Mouse (Mus musculus) thymus, postnatal 14 days (tissue): Measurements from ENCODE around the gene Arhgef10l.
A peak's percentile ranks its signal among the peaks of the same experiment; 100 is the strongest.
"Not testable (repeated sequence)": the region's sequence is repeated elsewhere in the genome, so short reads cannot be mapped to it uniquely, and the experiment has no call there.

Experiments
- DNase-seq: peaks from one replicate; pipeline ENCODE4 v3.0.0; 2021

Gene Arhgef10l

DNA sequence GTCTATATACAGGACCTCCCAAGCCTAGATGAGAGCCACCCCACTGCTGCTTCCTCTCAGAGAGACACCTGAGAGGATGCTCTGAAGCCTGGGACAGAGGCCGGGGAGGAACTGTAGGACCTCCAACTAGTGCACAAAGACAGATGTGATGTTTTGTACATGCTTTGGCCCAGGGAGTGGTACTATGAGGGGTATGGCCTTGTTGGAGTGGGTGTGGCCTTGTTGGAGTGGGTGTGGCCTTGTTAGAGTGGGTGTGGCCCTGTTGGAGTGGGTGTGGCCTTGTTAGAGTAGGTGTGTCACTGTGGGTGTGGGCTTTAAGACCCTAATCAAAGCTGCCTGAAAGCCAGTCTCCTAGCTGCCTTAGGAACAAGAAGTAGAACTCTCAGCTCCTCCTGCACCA lies 101.4 kb downstream of the Arhgef10l start:
- DNase-seq, result not testable (repeated sequence)

DNA sequence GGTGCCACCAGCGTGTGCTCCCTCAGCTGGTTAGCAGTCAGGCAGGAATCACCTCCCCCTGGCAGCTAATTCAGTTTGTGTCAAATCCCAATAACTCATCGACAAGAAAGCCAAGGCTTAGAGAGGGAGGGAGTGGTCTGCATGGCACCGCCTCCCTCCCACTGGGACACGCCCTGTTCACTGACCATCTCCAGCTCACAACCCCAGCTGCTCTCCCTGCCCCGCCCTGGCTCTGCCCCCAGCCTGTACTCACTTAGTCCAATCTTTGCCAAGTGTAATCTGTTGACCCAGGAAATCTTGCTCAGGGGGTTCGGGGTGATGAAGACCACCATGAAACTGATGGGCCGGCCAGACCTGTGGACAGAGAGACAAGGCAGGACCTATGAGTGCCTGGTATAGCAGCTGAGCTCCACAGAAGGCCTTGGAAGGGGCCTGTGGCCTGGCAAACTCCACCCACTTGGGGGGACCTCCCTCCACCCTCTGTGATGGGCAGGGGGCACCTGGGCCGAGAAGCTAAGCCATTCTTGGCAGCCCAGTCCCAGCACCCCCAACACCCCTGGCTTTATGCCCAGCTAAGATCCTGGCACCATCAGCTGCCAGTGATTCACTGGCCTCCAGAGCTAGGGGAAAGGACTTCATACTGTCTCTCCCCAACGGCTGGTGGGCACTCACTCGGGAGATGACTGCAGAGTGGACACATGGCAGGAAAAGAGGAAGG lies 103.2 kb downstream of the Arhgef10l start:
- no peak for DNase-seq

DNA sequence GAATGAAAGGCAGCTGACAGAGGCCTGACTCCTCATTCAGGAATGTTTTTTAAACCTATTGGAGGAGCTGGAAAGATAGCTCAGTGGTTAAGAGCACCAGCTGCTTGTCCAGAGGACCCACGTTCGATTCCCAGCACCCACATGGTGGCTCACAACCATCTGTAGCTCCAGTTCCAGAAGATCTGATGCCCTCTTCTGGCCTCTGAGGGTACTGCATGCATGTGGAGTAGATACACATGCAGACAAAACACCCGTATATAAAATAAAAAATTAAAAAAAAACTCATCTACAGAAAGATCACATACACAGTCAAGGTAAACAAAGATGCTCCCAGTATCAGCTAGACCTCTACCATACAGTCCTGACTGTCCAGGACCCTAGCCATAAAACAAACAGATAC lies 104.1 kb downstream of the Arhgef10l start:
- DNase-seq, result no peak

DNA sequence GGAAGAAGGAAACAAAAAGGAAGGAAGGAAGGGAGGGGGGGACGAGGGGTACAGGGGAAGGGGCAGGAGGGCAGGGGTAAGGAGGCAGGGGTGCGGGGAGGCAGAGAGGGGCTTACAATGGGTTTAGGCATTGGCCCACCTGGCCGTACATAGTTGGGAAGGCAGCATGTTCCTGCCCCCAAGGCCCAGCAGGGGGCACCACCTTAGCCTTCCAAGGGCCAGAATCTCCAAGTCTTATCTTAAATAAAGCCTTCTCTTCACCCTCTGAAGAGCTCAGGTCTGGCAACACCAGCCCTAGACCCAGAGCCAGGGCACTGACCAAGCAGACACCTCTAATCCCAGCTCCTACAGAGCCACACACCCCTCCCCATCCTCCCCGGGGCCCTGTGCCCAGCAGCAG lies 106.0 kb downstream of the Arhgef10l start:
- peak; percentile 31 for DNase-seq

DNA sequence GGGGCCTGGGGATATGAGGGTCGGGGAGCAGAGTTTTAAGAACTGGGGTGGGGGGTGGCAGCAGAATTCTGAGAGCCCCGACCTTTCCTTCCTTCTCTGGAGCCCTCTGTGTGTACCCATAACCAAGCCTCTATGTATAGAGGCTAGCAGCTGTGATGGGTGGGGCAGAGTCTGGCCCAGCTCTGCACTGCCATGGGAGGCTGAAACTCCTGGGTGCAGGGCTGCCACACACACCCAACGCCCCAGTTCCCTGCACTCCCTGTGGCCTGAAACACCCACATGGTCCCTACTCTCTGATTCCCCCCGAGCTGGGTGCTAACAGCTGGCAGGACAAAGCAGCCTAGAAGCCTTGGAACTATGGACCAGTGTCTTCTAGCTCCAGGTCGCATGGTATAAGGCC lies 107.6 kb downstream of the Arhgef10l start:
- DNase-seq, result no peak

DNA sequence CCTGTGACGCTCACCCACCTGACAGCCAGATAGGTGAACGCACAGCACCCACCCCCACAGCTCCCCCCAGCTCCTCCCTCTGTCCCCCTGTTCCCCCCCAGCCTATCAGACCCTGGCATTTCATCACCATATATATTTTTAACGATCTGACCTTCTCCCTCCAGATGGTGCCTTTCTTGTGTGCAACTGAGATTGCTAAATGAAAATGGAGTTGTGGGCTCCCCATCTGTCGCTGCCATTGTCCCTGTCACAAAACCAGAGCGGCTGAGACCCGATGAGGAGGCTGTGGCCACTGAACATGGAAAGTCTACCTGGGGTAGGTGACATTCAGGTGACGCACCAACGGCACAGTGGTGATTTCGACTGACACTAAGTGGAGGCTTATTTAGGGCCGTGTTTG lies 109.3 kb downstream of the Arhgef10l start:
- DNase-seq, result no peak

DNA sequence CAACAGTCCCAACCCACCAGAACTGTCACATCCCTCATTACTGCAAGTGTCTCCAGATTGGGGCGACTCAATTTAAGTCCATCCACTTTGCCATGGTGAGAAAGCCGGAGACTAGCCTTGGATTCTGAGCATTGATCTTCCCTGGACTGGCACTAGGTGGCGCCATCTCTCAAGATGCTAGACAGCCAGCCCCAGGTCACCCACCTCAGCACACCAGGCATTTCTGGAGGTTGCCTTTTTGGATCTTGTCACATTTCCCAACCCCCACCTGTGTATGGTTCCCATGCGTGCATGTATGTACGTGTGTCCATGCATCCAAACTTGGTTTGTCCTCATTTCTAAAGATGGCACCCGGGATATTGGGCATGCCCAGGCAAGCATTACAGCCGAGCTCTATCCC lies 110.5 kb downstream of the Arhgef10l start:
- peak; percentile 68 for DNase-seq

DNA sequence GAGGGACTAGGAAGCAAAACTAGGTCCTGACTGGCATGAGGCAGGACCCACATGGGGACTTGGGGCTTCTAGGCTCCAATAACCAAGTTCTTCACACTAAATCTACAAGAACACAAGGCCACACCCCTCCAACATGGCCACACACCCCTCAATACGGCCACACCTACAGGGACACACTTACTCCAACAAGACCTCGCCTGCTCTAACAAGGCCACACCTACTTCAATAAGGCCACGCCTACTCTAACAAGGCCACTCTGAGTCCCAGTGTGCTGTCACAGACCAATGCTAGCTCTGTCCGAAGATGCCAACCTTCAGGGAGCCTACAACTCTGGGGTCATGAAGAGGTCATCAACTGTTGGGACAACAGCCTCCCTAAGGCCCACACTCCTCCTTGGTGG lies 111.3 kb downstream of the Arhgef10l start:
- no peak for DNase-seq

DNA sequence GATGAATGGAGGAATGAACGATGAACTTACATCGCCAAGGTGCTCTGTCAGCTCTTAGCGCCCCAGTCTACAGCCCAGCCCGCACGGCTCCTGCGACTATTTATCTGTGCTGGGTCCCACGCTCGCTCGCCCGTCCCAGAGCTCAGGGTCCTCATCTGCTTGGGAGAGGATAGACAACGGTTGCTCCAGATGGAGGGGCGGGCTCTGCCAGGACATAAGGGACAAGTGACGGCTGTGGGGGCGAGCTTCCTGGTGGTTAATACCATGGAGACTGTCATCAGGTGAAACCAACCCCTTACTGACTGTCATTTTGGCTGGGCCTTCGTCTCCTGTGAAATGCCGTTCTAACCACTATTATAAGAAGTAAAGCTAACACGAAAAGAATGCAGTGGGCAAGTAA lies 114.0 kb downstream of the Arhgef10l start:
- DNase-seq, result no peak

DNA sequence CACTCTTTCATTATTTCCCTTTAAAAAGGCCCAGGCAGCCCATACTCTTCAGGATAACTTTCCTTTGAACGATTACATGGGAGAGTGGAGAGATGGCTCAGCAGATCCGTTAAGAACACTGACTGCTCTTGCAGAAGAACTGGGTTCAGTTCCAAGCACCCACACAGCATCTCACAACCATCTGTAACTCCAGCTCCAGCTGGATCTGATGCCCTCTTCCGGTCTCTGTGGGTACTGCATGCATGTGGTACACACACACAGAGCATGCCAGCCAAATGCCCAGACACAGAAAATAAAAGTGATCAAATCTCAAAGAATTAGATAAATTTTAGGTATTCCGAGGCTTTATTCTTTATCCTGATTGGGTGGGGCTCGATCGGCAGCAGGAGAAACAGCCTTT lies 115.1 kb downstream of the Arhgef10l start:
- peak; percentile 26 for DNase-seq

DNA sequence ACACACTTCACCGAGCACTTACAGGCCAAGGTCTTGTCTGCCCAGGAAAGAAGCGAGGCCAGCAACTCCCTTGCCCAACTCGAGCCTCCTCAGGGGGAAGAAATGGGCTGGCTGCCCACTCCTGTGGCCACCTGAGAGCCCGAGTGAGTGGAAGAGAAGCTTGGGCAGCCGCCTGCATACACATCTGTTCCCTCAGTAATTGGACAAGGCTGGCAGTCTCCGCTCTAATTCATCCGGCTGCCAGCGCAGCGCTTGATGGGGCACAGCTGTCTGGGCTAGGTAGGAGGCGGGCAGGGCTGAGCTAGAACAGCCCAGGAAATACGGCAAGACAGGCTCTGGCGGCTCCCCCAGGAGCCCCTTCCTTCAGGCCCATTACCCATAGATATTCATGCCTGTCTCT lies 115.8 kb downstream of the Arhgef10l start:
- DNase-seq, result no peak

DNA sequence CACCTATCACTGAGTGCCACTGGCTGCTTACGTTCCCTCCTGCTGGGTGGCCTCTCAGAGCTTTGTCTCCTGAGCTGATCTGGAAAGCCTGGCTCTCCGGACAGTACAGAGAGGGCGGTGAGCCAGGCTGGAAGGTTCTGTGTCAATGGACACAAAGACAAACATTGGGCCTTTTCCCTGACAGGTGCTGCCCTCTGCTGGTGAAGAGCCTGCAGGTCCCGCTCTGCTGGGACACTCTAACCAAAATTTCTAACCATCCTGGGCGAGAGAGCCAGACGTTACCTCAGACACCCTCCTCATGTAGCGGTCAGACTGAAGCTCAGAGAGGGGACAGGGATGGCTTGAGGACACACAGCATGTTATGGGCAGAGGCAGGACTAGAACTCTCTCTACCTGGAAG lies 118.3 kb downstream of the Arhgef10l start:
- DNase-seq, result peak; percentile 62

DNA sequence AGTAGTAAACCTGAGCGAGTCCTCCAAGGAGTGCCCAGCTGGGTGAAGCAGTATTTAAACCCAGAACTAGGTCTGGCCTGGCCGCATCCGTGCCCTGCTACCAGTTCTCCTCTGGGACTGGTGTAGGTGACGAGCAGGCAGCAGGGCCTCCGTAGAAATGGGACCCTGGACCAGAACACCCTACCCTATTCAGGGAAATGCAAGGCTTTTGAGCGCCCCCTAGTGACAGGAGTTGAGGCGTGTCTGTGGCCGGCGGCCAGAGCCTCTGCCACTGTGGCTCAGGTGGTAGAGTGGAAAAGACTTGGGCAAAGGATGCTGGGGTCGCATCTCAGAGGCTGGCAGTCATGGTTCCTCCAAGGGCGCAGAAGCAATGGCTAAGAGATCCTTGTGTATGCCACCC lies 126.7 kb downstream of the Arhgef10l start:
- peak; percentile 53 for DNase-seq

DNA sequence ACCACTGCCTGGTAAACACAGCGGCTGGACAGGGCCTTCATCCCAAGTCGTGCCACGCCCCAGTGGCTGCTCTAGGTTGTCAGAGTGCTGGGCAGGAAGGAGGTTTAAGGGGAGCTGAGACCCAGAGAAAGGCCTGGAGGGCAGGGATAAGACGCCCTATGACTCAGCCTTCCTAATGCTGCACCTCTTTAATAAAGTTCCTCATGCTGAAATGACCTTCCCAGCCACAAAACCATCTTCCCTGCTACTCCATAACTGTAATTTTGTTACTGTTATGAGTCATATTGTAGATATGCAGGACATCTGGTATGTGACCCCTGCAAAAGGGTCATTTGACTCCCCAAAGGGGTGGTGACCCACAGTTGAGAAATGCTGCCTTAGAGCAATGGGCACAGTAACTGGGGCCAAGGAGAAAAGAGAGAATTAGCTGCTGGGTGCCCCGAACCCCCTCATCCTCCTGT lies 128.2 kb downstream of the Arhgef10l start:
- DNase-seq, result no peak

DNA sequence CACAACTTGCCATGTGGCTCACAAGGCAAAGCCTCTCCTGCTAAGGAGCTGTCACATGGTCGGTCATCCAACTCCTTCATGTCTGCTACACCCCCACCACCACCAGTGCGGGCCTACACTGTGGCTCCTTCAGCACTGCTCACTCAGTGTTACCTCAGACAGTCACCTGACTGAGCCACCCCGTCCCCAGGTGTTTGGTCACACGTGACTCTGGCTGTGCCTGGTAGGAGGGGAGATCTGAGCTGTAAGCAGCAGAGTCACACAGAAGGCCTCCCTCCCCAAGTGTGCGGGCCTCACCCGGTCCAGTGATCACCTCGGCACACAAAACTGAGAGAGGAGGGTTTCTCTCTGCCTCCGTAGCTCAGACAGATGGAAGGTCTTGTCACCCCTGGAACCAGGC lies 130.5 kb downstream of the Arhgef10l start:
- no peak for DNase-seq

DNA sequence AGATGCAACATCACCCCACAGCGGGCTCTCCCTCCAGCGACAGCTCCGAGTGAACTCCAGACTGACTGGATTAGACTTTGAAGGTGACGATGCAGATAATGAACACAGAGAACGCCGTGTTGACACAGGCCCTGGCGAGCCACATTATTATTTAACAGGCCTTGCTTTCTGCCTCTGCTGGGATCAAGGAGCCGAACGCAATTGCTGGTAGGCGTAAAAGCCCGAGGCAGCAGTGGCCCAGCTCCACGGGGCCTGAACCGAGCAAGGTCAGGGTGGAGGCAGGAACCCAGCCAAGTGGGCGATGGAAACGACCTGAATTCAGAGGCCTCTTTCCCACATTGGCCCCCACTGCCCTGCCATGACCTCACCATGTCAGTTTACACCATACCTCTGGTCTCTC lies 133.5 kb downstream of the Arhgef10l start:
- DNase-seq, result no peak

DNA sequence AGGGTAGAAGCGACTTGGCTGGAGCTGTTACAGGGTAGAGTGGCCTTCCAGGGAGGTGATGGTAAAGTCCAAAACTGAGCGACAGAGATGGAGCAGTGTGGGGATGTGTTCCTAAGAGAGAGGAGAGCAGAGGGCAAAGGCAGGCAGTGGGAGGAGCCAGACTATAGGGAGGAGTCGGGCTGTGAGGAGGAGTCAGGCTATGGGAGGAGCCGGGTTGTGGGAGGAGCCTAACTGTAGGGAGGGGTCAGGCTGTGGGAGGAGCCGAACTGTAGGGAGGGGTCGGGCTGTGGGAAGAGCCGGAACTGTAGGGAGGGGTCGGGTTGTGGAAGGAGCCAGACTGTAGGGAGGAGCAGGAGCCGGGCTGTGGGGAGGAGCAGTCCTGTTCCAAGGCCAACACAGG lies 134.8 kb downstream of the Arhgef10l start:
- no peak for DNase-seq

DNA sequence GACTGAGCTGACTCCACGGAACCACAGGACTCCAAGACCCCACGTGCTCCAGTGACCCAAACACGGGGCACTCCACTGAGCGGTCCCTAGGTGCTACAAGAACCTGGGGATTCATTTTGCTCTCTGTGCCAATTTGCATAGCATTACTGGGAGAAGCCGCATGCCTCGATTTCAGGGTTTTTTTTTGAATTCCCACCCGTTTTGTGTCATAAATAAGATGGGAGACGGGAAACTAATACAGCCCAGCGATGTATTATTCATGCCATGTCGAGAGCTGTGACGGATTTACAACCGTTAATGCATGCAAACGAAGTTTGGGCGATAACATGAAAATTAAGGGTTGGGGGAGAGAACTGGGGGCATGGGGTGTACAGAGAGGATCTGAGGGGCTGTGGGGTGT lies 136.1 kb downstream of the Arhgef10l start:
- DNase-seq, result no peak

DNA sequence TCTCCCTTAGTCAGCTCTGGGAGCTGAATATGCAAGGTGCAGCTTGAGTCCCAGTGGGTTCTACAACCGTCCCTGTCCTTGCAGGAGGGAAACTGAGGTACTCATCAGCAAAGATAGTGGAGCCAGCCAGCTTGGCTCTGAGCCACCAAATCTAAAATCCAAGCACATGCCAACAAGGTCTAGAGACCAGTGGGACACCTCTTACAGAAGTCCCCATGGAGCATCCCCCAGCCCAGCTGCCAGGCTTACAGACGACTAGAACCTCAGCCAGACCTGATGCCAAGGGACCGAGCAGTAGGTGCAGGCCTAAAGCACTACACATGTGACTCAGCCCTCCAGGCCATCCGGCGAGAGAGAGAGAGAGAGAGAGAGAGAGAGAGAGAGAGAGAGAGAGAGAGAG lies 137.4 kb downstream of the Arhgef10l start:
- no peak for DNase-seq

DNA sequence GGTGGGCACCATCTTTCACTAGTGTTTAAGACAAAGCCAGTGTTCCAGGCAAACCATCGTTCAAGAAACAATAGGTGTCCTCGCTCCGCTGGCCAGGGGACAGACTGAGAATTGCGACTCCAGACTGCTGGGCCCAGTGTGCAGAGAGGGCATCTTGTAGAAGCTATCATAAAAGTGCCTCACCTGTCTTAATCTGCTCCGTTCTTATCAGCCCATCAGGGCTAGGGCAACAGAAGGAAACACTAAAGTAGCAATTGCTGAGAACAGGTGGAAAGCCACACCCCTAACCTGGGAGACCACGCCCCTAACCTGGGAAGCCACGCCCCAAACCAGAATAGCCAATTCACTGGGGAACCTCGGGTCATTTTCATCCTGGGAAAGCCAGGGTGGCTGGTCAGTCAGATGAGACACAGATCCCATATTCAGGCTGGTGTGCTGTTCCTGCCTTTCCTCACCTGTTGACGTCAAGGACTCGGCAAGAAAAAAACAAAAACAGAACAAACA lies 140.1 kb downstream of the Arhgef10l start:
- DNase-seq, result no peak

DNA sequence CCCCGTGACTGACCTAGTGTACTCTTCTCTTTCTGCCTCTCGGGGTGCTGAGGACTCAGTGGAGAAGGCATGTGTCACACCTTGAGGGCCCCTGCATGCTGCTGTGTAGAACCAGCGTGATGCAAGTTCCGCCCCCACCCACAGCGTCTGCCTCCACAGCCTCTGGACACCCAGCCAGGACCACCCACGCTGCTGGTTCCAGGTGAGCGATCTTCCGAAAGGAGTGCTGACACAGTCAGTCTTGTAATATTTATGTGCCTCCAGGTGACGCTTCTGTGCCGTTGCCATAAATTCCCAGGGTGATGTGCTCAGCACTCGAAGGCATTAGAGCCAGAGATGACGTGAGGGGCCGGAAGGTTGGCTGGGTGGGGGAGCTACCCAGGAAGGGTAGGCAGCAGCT lies 140.9 kb downstream of the Arhgef10l start:
- DNase-seq, result no peak

DNA sequence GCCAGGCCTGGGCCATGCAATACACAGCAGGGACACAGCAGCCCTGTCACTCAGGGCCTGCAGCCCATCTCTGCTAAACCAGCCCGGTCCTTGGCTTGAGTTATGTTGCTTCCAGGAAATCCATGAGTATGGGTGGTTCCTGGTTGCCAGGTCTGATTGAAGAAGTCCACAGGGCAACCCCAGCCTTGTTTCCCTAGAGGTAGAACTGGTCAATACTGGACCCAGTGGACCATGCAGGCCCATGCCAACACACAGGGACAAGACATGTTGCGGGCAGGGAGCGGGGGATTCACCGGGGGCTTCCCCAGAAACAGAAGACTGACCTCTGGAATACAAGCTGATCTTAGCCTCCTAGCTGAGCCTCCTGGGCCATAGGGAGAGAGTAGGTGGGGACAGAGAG lies 142.9 kb downstream of the Arhgef10l start:
- no peak for DNase-seq

DNA sequence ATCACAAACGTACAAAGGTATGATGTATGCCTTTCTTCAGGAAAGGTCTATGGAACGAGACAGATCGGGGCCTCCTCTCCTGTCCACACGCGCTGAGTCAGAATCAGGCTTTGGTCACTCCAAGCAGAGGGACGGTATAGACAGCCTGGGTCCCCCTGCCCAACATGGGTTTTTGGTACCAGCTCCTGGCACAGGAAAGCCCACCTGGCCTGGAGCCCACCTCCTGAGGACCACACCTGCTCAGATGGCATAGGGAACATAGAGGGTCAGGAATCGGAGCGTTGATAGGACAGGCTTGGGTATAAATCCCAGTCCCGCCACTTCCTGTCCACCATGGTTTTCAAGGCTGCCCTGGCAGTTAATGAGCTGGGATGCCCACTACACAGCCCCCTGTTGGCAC lies 145.1 kb downstream of the Arhgef10l start:
- DNase-seq, result no peak

DNA sequence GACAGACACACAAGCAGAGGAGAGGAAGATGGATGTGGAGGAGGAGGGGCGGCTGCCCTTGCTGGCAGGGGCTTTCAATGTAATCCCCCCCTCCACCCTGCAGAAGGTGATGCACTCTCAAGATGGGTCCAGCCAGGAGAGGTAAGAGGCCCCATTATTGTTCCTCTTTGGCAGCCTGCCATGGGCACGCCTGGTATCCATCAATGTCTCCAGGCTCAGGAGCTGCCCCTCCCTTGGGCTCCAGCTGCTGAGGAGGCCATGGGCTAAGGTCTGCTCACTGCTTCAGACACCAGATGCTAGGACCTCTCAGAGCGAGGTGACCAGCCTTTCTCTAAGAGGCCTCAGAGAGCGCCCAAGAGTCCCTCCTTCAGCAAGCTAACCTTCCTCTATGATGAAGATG lies 152.0 kb downstream of the Arhgef10l start:
- no peak for DNase-seq

DNA sequence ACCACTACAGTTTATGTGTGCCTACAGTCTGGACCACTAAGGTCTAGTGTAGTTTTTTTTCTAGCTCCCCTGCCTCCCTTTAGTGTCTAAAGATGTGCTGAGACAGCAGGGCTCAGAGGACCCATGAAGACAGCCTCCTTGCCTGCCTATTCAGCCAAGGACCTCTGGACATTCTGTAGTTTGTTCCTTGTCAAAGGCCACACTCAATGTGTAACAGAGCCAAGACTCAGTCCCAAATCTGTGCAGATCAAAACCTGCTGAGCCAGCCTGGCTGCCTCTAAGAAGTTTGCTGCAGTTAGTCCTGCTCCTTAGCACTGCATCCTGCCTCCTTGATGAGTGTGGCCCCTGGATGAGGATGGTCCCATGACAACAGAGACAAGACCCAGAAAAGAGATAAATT lies 156.0 kb downstream of the Arhgef10l start:
- no peak for DNase-seq
